Mouse (Mus musculus) ovary, adult 18-20 months (tissue): ENCODE measurements around the gene Cep250.
"Not testable (repeated sequence)": the region's sequence is repeated elsewhere in the genome, so short reads cannot be mapped to it uniquely, and the experiment has no call there.

ENCODE experiments used
- DNase-seq: peaks from one replicate; pipeline ENCODE4 v3.0.0; 2022; ENCODE audit warnings: low spot score, mixed read lengths

The Cep250 gene

GRCm38 (mm10) chr2:155956134-155957059 is at the start of gene Cep250:
Gene Cep250 (plus strand): TSS chr2:155956458.
- peak; percentile 88 for DNase-seq

- DNase-seq, result no peak
These were observed 41.6 kb upstream of the Cep250 start for GRCm38 (mm10) chr2:155914684-155915083.

GRCm38 (mm10) chr2:155923143-155923542 is 33.1 kb upstream of the Cep250 start:
- DNase-seq, result no peak

- not testable (repeated sequence) for DNase-seq
These were observed 31.0 kb upstream of the Cep250 start for GRCm38 (mm10) chr2:155925213-155925612.

- DNase-seq, result no peak
These were observed 27.4 kb upstream of the Cep250 start for GRCm38 (mm10) chr2:155928711-155929345.

GRCm38 (mm10) chr2:155929531-155930442 is 26.5 kb upstream of the Cep250 start, which contains the start of gene Uqcc1:
Gene Uqcc1 (minus strand): TSS chr2:155930310.
- DNase-seq, result peak; percentile 88

GRCm38 (mm10) chr2:155939897-155940529 is 16.2 kb upstream of the Cep250 start:
- no peak for DNase-seq

- DNase-seq, result no peak
These were observed 15.6 kb upstream of the Cep250 start, which contains the start of gene Gm15557 for GRCm38 (mm10) chr2:155940681-155941080. Gene Gm15557 (plus strand): TSS chr2:155940728.

- DNase-seq, result no peak
These were observed 14.4 kb upstream of the Cep250 start for GRCm38 (mm10) chr2:155941697-155942442.

- no peak for DNase-seq
These were observed 12.8 kb upstream of the Cep250 start for GRCm38 (mm10) chr2:155943463-155943862.

- DNase-seq, result no peak
These were observed 11.6 kb upstream of the Cep250 start for GRCm38 (mm10) chr2:155944685-155945084.

GRCm38 (mm10) chr2:155945124-155945523 is 11.1 kb upstream of the Cep250 start, which contains the start of gene Gdf5:
Gene Gdf5 (minus strand): TSS chr2:155945367.
- DNase-seq, result no peak

- no peak for DNase-seq
These were observed 10.7 kb upstream of the Cep250 start for GRCm38 (mm10) chr2:155945580-155945979.

- no peak for DNase-seq
These were observed 10.2 kb upstream of the Cep250 start for GRCm38 (mm10) chr2:155946069-155946468.

- DNase-seq, result no peak
These were observed 9.8 kb upstream of the Cep250 start for GRCm38 (mm10) chr2:155946499-155946898.

- DNase-seq, result no peak
These were observed 8.8 kb upstream of the Cep250 start for GRCm38 (mm10) chr2:155947390-155948002.

- no peak for DNase-seq
These were observed 6.9 kb upstream of the Cep250 start for GRCm38 (mm10) chr2:155949362-155949761.

- no peak for DNase-seq
These were observed 4.3 kb upstream of the Cep250 start for GRCm38 (mm10) chr2:155952006-155952405.

- no peak for DNase-seq
These were observed 3.7 kb downstream of the Cep250 start for GRCm38 (mm10) chr2:155959981-155960380.

GRCm38 (mm10) chr2:155961862-155962261 is 5.6 kb downstream of the Cep250 start:
- no peak for DNase-seq
